Mouse (Mus musculus) A20 (cell line): ENCODE data around the gene Rbx1.

Experiments used
- DNase-seq: peaks from one replicate; pipeline ENCODE4 v3.0.0-alpha.2; 2011; ENCODE audit warnings: low read depth, low spot score

Gene Rbx1

GRCm38 (mm10) chr15:81483691-81484090, 17.6 kb downstream of the Rbx1 start:
- no peak for DNase-seq

- DNase-seq, result no peak
Measured at GRCm38 (mm10) chr15:81485483-81485882, 19.4 kb downstream of the Rbx1 start.

GRCm38 (mm10) chr15:81503466-81503865, 37.4 kb downstream of the Rbx1 start:
- no peak for DNase-seq

- no peak for DNase-seq
Measured at GRCm38 (mm10) chr15:81503995-81504394, 37.9 kb downstream of the Rbx1 start.

DNA sequence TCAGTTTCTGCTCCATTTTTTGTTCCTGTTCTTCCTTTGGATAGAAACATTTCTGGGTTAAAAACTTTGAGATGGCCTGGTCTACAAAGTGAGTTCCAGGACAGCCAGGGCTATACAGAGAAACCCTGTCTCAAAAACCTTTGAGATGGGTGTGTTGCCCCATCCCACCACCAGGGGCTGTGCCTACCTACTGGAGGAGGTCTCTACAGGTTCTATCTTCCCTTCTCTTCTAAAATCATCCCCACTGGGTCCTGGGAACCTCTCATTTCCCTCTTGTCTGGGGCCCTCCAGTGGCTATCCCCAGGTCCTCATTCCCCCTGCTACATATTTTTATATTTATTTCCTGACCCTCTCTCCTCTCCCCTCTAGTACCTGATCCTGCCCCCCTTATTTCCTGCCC, 41.1 kb downstream of the Rbx1 start:
- DNase-seq, result peak; percentile 71

DNA sequence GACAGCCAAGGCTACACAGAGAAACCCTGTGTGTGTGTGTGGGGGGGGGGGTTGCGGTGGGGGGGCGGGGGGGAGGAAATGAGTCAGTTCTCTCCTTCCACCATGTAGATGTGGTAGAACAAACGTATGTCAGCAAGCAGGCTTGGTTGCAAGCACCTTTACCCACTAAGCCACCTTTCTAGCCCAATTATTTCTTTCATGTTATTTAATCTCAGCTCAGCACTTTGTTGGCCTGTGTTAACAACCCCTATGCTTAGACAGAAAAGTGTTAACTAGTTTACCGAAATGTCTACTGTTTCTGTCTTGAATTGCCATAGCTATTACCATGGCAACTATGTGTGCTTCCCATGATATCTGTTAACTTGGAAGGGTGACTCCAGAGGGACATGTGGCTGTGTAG, 44.5 kb downstream of the Rbx1 start:
- no peak for DNase-seq

DNA sequence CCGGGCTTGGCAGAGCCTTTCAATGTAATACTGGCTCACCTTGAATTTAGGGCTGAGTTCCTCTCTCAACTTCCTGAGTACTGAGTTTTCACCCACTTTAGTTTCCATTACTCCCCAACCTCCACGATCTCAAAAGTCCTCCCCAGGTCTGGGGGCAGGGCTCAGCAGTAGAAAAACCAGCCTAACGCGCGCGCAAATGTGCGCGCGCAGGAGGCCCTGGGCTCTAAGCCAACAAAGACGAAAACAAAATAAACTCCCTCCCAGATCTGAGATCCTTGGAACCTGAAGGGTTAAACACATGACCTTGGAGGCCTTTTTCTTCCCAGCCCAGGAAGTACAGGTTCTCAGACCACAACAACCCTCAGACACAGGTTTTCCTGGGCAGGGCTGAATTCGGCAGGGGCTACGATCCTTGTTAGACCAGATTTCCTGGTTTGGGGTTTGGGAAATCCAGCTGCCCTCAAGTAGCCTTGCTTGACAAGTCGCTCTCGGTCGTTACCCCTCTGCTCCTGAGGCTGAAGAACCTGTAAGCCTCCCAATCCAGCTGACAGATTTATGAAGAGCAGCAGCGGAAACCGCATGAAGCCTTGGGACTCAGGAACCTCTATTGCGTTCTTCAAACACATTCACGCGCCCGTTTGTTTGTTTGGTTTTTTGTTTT, 45.6 kb downstream of the Rbx1 start:
- DNase-seq, result no peak

DNA sequence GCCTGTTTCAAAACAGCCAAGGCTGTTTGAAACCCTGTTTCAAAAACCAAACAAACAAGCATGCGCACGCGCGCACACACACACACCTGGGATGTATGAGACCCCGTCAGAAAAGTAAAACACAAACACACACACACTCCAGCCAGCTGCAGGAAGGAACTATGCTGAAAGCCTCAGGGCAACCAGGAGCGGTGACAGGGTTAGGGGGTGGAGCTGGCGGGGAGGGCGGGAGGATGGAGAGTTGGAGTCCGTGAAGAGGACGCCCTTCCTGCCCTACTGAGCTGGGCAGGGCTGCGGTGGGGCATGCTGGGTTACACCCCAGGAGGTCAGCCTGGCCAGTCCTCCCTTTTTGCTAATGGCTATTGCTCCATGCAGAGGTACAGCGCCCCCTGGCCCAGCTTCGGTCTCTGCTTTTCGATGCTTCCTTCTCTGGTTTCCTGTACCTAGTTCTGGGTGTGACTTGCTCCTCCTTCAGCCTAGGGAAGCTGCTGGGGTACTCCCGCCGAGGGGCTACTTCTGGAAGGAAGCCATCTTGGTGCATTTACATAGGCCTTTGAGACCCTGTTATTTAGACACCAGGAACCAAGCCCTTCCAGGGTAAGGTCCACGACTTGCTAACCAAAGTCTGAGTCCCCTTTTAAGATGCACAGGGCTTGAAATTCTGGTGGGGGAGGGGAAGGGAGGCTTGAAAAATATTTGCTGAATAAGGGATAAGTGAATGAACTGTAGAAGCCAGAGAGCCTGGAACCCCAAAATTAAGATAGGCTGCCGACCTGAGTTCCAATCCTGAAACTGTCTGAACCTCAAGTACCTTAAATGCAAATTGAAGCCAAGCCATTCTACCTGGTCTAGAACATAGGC, 48.2 kb downstream of the Rbx1 start:
- DNase-seq, result peak; percentile 97

- no peak for DNase-seq
Measured at GRCm38 (mm10) chr15:81515221-81515620, 49.1 kb downstream of the Rbx1 start.

GRCm38 (mm10) chr15:81518031-81518430, 51.9 kb downstream of the Rbx1 start:
- DNase-seq, result no peak

GRCm38 (mm10) chr15:81518761-81519160, 52.7 kb downstream of the Rbx1 start:
- no peak for DNase-seq

GRCm38 (mm10) chr15:81522036-81522751, 56.1 kb downstream of the Rbx1 start:
- peak; percentile 98 for DNase-seq

GRCm38 (mm10) chr15:81522761-81523168, 56.7 kb downstream of the Rbx1 start:
- no peak for DNase-seq

DNA sequence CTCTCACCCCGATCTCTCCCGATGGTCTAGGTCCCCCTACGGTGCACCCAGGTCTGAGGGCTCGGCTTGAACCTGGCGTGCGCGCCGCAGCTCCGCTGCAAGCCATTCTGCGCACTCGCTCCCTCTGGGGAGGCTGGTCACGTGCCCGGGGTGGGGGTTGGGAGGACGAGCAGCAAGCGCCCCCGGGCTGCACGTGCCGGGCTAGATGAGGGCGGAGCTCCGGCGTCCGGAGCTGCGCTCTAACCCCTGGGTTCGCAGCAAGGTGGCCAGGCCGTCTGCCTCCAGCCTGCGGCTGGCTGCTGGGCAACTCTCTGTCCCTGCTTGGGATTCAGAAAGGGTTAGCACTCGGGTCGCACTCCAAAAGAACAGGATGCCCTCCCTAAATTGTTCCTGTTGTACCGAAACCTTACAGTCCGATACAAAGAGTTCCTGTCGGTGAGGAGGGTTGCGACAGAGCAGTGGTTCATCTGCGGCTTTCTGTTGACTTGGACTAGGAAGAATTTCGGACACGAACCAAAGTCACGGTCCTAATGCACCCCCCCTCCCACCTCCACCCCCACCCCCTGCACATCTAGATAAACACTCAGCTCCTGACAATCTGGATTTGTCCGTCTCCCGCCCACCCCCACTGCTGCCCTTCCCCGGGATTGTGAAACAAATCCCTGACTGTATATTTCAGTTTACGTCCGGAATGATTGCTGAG, 57.2 kb downstream of the Rbx1 start:
- peak; percentile 99 for DNase-seq

GRCm38 (mm10) chr15:81523901-81524300, 57.8 kb downstream of the Rbx1 start:
- peak; percentile 48 for DNase-seq
